Mouse (Mus musculus) cortical plate, adult 2 months (tissue): ENCODE measurements around the gene Gm20481. TPM values are rescaled to one million over a fixed set of nuclear protein-coding genes. Genes with fewer than 3 reads are reported as not detected.
"Not testable (repeated sequence)": the region's sequence is repeated elsewhere in the genome, so short reads cannot be mapped to it uniquely, and the experiment has no call there.

ENCODE experiments used
- H3K27ac ChIP-seq: fragments of 200-500 bp; 2 replicates; pipeline ENCODE4 v1.5.1; 2012; ENCODE audit warnings: low read length, control low read depth, inconsistent platforms; ENCODE audit not compliant: insufficient read depth
- H3K4me1 ChIP-seq: fragments of 200-500 bp; 2 replicates; pipeline ENCODE4 v1.6.1; 2011; ENCODE audit warnings: low read length; ENCODE audit not compliant: control insufficient read depth, insufficient read depth
- H3K4me3 ChIP-seq: fragments of 200-500 bp; 2 replicates; pipeline ENCODE4 v1.5.1; 2011; ENCODE audit warnings: mild to moderate bottlenecking, low read length, control low read depth; ENCODE audit not compliant: insufficient read depth
- CTCF ChIP-seq: fragments of 200-500 bp; IDR thresholded peaks from 2 replicates; pipeline ENCODE4 v1.5.1; 2011; ENCODE audit warnings: mild to moderate bottlenecking, control low read depth, low read length; ENCODE audit not compliant: insufficient read depth; ENCODE audit errors: extremely low read depth
- POLR2A ChIP-seq: fragments of 200-500 bp; IDR thresholded peaks from 2 replicates; pipeline ENCODE4 v1.6.1; 2011; ENCODE audit warnings: mild to moderate bottlenecking, low read length, control low read depth; ENCODE audit not compliant: insufficient read depth; ENCODE audit errors: extremely low read depth
- polyA plus RNA-seq: library from polyadenylated mRNA; depleted of rRNA; stranded (reverse); fragments of >200 nt; gene quantifications from 2 replicates; pipeline ENCODE4 v1.2.3, GENCODE M21; 2012

The Gm20481 gene
- polyA plus RNA-seq, 1 experiment = not detected

DNA sequence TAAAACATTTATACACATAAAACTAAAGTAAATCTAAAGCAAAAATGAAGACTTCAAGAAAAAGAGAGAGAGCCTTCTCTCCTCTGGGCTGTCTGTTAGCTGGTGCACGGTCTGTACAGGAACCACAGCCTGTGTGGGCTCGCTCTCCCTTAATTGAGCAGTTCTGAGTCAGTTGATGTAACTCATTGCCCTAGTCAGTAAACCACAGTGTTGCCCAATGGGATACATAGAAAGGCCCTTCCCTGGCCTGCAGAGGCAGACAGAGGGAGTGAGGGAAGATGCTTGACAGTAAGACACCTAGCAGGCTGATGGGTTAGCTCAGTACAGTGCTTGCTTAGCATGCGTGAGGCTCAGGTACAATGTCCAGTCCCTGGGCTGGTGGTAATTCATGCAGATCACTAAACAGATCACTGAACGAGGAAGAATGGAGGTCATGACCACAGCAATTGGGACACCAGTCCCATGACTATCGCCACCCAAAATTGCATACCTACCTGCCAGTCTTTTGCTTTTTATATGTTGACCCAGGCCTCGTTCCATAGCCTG is 31.7 kb upstream of the Gm20481 start:
- Histone ChIP-seq H3K27ac (no peak overlapping the region), H3K4me3 (no peak overlapping the region), H3K4me1 (no peaks in the 10 kb centered on the region)
- TF ChIP-seq CTCF (no peak), POLR2A (no peak)

DNA sequence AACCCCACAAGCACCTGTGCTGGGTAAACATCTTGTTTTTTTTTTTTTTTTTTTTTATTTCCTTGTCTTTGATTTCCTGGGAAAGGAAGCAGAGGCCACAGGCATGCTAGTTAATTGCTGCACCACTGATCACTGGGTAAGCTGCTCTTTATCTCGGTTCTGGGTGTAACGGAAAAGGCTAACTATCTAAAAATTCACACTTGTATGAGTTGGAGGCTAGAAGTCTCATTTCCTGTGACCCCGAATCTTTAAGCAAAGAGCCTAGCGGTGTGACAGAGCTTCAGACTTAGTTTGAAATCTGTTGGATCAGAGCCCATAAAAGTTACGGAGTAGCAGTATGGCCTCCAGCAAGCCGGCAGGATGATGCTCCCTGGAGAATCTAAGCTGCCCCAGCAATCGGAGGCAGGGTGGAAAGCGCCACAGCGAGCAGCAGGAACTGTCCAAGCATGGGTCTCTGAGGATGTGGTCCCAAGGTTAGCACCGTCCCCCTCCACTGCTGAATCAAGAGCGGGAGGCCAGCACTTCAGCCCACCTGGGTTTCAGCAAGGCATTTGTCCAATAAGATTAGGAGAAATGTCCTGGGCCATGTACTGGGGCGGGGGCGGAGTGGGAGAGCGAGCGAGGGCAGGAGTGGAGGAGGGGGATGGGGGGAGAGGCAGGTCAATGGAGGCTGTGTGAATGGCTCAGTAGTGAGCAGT is 28.2 kb upstream of the Gm20481 start:
- Histone ChIP-seq H3K4me1 (no peaks in the 10 kb centered on the region), H3K27ac (no peak overlapping the region), H3K4me3 (peak overlapping the region; percentile 31)
- TF ChIP-seq CTCF (no peak), POLR2A (no peak)

DNA sequence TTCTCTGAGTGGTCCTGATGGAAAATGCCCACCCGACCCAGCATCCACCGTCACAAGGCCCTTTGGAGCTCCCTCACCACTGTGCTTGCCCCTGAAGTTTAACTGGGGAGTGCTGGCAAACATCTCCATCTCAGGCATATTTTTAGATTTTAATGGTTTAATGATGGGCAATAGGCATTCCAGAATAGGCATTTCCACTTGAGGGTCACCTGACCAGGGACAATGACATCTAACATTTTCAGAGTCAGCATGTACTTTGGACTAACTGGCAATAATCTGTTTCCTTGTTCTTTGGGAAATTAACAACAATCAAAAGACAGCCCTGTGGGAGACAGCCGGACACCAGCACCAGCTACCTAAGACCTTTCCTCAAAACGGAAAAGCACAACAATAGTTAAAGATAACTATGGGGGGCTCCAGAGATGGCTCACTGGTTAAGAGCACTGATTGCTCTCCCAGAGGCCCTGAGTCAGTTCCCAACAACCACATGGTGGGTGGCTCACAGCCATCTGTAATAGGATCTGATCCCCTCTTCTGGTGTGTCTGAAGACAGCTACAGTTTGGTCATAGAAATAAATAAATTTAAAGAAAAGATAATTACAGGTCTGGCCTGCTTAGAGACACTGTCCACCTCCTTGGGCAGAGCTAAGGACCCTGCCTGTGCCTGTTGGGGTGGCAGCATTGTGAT is 26.4 kb upstream of the Gm20481 start:
- no peaks in the 10 kb centered on the region for H3K4me1 ChIP-seq
- H3K27ac ChIP-seq = no peak overlapping the region
- no peak for TF ChIP-seq CTCF
- no peak for TF ChIP-seq POLR2A
- H3K4me3 ChIP-seq = no peak overlapping the region

DNA sequence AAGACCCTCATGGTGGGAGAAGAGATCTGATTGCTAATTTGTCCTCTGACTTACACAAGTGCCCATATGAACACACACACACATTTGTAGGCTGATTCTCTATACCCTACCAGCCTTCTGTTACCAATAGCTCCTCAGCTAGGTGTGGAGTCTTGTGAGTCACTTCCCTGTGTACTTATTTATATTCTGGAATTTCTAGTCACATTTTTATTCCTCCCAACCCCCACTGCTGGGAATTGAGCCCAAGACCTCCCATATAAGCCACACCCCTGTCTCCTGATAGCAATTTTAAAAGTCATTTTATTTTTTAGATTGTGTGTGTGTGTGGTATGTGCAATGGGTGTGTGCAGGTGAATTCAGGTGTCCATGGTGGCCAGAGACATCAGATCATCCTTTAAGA is 25.4 kb upstream of the Gm20481 start:
- Histone ChIP-seq H3K4me1 (no peaks in the 10 kb centered on the region), H3K4me3 (no peak overlapping the region), H3K27ac (no peak overlapping the region)
- TF ChIP-seq POLR2A = no peak
- TF ChIP-seq CTCF = no peak

DNA sequence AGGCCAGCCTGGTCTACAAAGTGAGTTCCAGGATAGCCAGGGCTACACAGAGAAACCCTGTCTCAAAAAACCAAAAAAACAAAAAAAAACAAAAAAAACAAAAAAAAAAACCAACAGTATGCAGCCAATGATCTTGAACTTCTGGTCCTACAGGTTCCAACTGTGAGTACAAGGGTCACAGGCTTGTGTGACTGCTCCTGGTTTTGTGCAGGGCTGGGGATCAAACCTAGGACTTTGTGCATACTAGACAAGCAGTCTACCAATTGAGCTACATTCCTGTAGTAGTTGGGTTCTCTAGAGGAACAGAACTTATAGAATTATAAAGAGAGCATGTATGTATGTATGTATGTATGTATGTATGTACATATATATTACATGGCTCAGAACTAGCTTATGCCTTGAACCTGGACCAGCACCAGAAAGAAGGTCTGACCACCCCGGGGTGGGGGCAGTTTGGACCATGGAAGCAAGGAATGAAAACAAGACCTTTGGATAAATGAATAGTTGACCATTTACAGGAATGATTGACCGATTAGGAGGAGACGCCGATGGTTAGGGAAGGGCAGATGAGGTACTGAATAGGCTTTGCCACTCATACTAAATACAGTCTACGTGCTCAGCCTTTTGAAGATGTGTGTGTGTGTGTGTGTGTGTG is 23.1 kb upstream of the Gm20481 start:
- no peak overlapping the region for H3K27ac ChIP-seq
- H3K4me3 ChIP-seq = no peak overlapping the region
- no peak for TF ChIP-seq POLR2A
- no peak for TF ChIP-seq CTCF
- peaks cover 3% of the 10 kb centered on the region for H3K4me1 ChIP-seq

DNA sequence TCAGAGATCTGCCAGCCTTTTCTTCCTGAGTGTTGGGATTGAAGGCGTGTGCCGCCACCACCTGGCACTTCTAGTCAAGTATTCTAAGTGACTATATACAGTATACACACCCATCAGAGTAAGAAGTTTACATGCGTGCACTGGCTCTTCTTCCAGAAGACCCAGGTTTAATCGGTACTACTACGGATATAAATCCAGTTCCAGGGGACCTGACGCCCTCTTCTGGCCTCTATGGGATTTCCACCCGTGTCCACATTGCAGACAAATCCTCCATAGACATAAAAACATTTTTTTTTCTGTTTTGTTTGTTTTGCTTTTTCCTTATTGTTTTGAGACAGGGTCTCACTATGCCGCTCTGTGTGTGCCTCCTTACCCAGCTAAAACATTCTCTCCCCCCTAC is 22.1 kb upstream of the Gm20481 start:
- Histone ChIP-seq H3K4me3 (no peak overlapping the region), H3K27ac (no peak overlapping the region), H3K4me1 (peaks cover 3% of the 10 kb centered on the region)
- TF ChIP-seq POLR2A (no peak), CTCF (peak; percentile 30; the same call in 1 of the 2 replicates)

DNA sequence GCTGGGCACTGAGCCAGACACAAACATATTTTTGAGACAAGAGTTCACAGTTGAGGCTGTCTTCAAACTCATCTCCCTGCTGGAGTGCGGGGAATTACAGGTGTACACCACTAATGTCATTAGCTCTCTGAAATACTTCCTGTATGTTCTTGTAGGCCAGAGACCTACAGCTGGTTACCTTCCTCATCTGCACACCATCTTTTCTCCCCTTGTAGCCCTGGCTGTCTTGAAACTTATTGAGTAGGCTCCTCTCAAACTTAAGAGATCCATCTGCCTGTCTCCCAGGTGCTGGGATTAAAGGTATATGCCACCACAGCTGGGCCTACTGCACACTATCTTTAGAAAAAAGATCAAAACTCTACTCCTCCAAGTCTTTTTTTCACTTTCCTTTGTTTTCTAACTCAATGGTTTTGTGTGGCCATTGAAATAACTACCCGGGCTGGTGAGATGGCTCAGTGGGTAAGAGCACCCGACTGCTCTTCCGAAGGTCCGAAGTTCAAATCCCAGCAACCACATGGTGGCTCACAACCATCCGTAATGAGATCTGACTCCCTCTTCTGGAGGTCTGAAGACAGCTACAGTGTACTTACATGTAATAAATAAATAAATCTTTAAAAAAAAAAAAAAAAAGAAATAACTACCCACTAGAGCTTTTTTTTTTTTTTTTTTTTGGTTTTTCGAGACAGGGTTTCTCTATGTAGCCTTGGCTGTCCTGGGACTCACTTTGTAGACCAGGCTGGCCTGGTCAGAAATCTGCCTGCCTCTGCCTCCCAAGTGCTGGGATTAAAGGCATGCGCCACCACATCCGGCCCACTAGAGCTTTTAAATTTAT is 20.8 kb upstream of the Gm20481 start:
- not testable (repeated sequence) for H3K4me1 ChIP-seq, H3K27ac ChIP-seq, H3K4me3 ChIP-seq

DNA sequence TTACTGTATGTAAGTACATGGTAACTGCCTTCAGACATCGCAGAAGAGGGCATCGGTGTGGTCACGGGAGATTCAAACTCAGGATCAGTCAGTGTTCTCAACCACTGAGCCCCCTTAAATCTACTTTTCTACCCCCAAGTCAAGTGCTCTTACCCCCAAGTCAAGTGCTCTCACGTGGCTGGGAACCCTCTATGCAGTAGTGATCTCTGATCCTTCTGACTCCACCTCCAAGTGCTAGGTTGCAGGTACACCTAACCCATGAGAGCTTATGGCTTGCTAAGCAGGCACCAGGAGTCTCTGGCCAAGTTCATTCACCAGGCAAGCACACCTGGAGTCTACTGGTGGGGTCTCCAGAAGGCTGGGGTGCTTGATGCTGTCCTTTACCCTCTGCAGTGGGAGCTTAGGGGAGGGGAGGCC is 20.2 kb upstream of the Gm20481 start:
- TF ChIP-seq CTCF (no peak), POLR2A (no peak)
- Histone ChIP-seq H3K4me3 (no peak overlapping the region), H3K27ac (no peak overlapping the region), H3K4me1 (peaks cover 3% of the 10 kb centered on the region)

DNA sequence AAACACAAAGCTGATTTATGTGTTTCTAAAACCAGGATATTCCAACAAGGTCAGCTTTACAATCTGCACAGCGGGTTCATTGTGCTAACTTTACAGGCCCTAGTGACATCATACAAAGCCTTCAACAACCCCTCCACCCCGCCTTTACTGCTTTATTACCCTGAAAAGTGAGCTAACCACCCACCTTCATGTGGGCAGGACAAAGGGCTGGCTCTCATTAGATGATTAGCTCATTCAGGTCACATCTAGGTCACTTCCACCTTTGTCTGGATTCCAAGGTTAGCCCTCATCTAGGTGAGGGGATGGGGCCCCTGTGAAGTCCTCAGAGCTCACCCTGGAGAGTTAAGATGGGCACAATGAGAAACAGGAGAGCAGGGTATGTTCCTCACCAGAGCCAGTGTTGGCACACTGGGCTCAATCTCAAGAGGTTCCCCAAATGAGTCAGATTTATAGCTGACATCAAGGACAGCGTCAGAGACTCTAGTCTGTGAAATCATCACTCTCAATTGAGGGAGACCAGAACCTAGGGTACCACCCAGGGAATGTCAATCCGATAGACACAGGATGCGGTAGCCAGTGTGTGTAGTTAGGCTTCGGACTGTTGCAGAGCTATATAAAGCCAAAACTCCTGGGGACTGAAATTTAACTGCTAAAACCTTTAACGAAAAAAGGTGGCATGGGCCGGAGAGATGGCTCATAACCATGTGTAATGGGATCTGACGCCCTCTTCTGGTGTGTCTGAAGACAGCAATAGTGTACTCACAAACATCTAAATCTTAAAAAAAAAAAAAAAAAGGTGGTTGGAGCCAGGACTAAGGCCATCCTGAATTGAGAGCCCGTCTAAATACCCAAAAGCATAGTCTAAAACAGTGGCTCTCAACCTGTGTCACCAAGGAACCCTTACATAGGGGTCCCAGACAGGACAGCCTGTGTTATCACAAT is 18.9 kb upstream of the Gm20481 start:
- TF ChIP-seq POLR2A (no peak), CTCF (no peak)
- no peak overlapping the region for H3K27ac ChIP-seq
- peaks cover 3% of the 10 kb centered on the region for H3K4me1 ChIP-seq
- peak overlapping the region; percentile 97 for H3K4me3 ChIP-seq
